Mouse (Mus musculus): Measurements from ENCODE around the gene Atf6. TPM values are rescaled to one million over a fixed set of nuclear protein-coding genes. Genes with fewer than 3 reads are reported as not detected.

Gene Atf6
- polyA plus RNA-seq, 1 experiment from 2014 or later: 9.8 TPM

DNA sequence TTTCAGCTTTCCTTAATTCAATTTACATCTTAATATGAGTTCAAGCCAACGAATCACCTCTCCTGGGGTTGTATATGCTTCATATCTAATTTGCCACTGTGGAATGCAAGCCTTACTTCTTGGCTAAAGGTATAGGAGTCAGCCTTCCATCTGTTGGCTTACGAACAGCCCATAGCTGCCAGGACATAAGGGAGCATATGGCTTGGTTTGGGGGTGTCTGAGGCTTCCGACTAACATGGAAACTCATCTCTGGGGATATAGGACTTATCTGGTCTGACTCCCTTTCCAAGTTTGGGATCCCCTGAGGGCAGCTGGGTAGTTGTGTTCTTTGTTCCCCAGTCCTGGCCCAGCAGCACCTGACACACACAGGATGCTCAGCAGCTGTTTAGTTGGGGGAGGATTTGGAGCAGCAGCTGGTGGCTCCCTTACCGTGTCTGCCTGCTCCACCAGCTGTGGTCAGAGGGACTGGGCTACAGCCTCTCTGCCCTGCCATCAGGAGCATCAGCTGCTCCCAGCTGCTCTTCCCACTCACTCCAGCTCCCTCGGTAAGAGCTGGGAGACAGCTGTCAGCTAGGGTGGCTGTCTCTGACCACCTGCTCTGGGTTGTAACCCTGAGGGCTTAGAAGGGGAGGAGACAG, 212.2 kb downstream of the Atf6 start:
- H3K27me3 ChIP-seq: no peaks in the 10 kb centered on the region
- H3K9me3 ChIP-seq (replicated peaks): no peaks in the 10 kb centered on the region
- H3K4me2 ChIP-seq: no peak overlapping the region
- peaks cover 7% of the 10 kb centered on the region; the same call in 1 of the 2 replicates for H3K36me3 ChIP-seq
- ATAC-seq (replicated peaks; ENCODE audit: insufficient number of reproducible peaks, insufficient read depth, low FRiP score, low read depth): no peak
- no peak overlapping the region for H3K27ac ChIP-seq
- WGBS: 64% methylated on average over 5 of the region's 5 CpGs
- H3K4me1 ChIP-seq (replicated peaks): peaks cover 26% of the 10 kb centered on the region
- H3K4me3 ChIP-seq: no peak overlapping the region
- no peak overlapping the region for H3K9ac ChIP-seq

Other genes starting within 250 kb of the Atf6 start
- gene Olfml2b, start 223.2 kb downstream of the Atf6 start, polyA plus RNA-seq (2015; fragmentation: Nextera tagmentation; extraction: Ambion mirVana): 28.7 and 35.2 TPM in 2 replicates
- gene Gm26620, start 17.3 kb upstream of the Atf6 start, polyA plus RNA-seq (2015; fragmentation: Nextera tagmentation; extraction: Ambion mirVana): 0.62 and 0.84 TPM in 2 replicates
- gene Dusp12, start 17.8 kb upstream of the Atf6 start, polyA plus RNA-seq (2015; fragmentation: Nextera tagmentation; extraction: Ambion mirVana): 23.0 TPM in 2 replicates
- gene Fcrlb, start 45.2 kb upstream of the Atf6 start, polyA plus RNA-seq (2015; fragmentation: Nextera tagmentation; extraction: Ambion mirVana): 0.14 TPM in 1 of 2 replicates, not detected in the other
- gene Fcrla, start 59.8 kb upstream of the Atf6 start, polyA plus RNA-seq (2015; fragmentation: Nextera tagmentation; extraction: Ambion mirVana): 0.09 and 0.22 TPM in 2 replicates
- gene Fcgr2b, start 108.8 kb upstream of the Atf6 start, polyA plus RNA-seq (2015; fragmentation: Nextera tagmentation; extraction: Ambion mirVana): 1.2 and 2.9 TPM in 2 replicates
- gene Fcgr4, start 151.1 kb upstream of the Atf6 start, polyA plus RNA-seq (2015; fragmentation: Nextera tagmentation; extraction: Ambion mirVana): 1.1 and 1.4 TPM in 2 replicates
- gene Fcgr3, start 197.2 kb upstream of the Atf6 start, polyA plus RNA-seq (2015; fragmentation: Nextera tagmentation; extraction: Ambion mirVana): 10.4 and 11.9 TPM in 2 replicates
- gene Cfap126, start 246.1 kb upstream of the Atf6 start, polyA plus RNA-seq (2015; fragmentation: Nextera tagmentation; extraction: Ambion mirVana): 2.7 and 3.5 TPM in 2 replicates

Data from heart, embryonic 15.5 days (tissue).